Mouse (Mus musculus) brain, embryonic 14.5 days (tissue): ENCODE data around the gene Rnf41.

Experiments
- CTCF ChIP-seq: fragments of 200-500 bp; IDR thresholded peaks from 2 replicates; pipeline ENCODE4 v1.5.1; 2012; ENCODE audit warnings: inconsistent platforms, mild to moderate bottlenecking, moderate library complexity, borderline replicate concordance; ENCODE audit not compliant: insufficient read depth, insufficient read length; ENCODE audit errors: extremely low read depth
- POLR2A ChIP-seq: fragments of 200-500 bp; IDR thresholded peaks from 2 replicates; pipeline ENCODE4 v1.6.1; 2012; ENCODE audit warnings: mild to moderate bottlenecking, inconsistent platforms, borderline replicate concordance; ENCODE audit not compliant: poor library complexity, insufficient read depth, insufficient read length, severe bottlenecking; ENCODE audit errors: extremely low read depth

DNA sequence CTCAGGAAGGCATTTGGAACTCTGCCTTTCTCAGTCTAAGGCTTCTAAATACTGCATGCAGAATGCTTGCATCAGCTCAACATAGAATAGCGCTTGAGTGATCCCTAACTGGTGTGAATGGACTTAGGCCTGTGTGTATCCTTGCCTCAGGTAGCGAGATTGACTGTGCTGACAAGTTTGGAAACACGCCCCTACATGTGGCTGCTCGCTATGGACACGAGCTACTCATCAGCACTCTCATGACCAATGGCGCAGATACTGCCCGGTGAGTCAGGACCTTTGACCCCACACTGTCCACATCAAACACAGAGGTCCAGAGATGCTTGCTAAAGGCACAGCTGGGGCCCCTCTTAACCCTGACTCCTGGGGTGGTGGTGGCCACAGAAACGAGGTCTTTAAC is 29.0 kb upstream of the Rnf41 start:
- TF ChIP-seq POLR2A (no peak), CTCF (no peak)
